Mouse (Mus musculus): ENCODE results near the gene Inpp4b. TPM values are rescaled to one million over a fixed set of nuclear protein-coding genes. Genes with fewer than 3 reads are reported as not detected.

Inpp4b gene
- 10.8 and 11.0 TPM in 2 replicates for polyA plus RNA-seq (2015; fragmentation: Nextera tagmentation; extraction: Ambion mirVana)

DNA sequence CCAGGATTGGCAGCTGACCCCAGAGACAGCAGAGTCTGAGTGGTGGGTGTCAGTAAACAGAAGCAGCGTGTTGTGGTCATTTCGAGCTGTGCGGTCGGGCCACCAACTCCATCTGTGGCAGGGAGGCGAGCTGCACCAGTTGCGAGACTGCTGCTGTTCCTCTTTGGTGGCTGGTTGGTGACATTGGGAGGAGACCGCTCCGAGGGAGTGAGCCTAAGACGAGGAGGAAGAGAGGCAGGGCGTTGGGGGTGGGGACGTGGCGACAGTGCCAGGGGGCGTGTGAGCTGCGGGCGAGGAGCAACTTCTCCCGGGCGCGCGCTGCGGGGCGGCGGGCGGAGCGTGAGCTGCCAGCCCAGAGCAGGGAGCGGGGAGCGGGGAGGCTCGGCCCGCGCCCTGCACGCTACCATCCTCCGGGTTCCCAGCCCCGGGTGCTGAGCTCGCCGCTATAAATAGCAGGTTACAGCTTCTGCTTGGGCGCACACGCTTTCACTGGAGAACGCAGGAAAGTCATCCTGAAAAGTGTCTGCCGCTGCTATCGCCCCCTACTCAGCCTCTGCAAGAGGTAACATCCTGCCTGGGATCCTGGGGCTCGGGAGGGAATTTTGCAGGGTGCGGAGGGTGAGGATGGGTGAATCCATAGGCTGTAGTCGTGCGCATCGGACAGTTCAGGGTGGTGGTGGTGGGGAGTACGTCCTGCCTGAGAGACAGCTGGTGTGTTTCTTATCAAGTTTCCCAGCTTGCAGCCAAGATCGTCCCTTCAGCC lies at the start of gene Inpp4b:
Gene Inpp4b, plus strand, starts transcription at position 321 of the 763 bp plus-strand sequence.
- peak; percentile 83 for ATAC-seq
- no peaks in the 10 kb centered on the region for H3K27me3 ChIP-seq (ENCODE audit: control insufficient read depth, insufficient read depth, low read depth, low read length)
- peak within 1 kb of the TSS; percentile 79 for H3K27ac ChIP-seq (ENCODE audit: low read length)
- H3K4me1 ChIP-seq (ENCODE audit: control insufficient read depth, insufficient read depth, low read length), result peaks cover 2% of the 10 kb centered on the region; the same call in 1 of the 2 replicates
- H3K9me3 ChIP-seq (replicated peaks; ENCODE audit: control insufficient read depth, low read length, poor library complexity, severe bottlenecking), result peaks cover 4% of the 10 kb centered on the region
- H3K4me3 ChIP-seq (ENCODE audit: low read depth, low read length), result peak within 1 kb of the TSS; percentile 66
- WGBS, result under 1% methylated on average over 43 of the region's 46 CpGs
- peak within 1 kb of the TSS; percentile 99 for H3K4me2 ChIP-seq (ENCODE audit: low read length)
- peak within 1 kb of the TSS; percentile 74 for H3K9ac ChIP-seq (ENCODE audit: low read depth, low read length)
- H3K36me3 ChIP-seq (ENCODE audit: control insufficient read depth, insufficient read depth, low read length), result no peaks in the 10 kb centered on the region

DNA sequence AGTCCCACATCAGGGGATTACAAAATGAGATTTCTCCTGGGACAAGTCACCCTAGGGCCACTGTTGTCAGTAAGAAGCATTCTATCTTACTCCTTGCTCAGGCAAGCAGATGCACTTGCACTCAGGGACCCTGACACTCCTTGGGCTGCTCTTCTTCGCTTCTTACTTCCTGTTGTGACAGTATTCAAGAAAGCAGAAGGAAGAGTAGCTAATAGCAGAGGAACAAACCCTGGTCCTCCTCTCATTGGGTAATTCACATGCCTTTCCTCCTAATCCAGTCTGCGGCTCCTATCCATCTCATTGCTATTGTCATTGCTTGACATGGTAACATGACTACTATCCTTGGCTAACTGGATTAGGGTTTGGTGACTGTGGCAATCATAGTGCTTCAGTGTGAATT lies 7.1 kb upstream of the Inpp4b start:
- Histone ChIP-seq H3K27me3 (ENCODE audit: control insufficient read depth, insufficient read depth, low read depth, low read length) (no peaks in the 10 kb centered on the region), H3K9me3 (replicated peaks; ENCODE audit: control insufficient read depth, low read length, poor library complexity, severe bottlenecking) (peaks cover 4% of the 10 kb centered on the region), H3K4me3 (ENCODE audit: low read depth, low read length) (no peak overlapping the region), H3K27ac (ENCODE audit: low read length) (no peak overlapping the region), H3K36me3 (ENCODE audit: control insufficient read depth, insufficient read depth, low read length) (no peaks in the 10 kb centered on the region), H3K4me1 (ENCODE audit: control insufficient read depth, insufficient read depth, low read length) (no peaks in the 10 kb centered on the region), H3K4me2 (ENCODE audit: low read length) (no peak overlapping the region), H3K9ac (ENCODE audit: low read depth, low read length) (no peak overlapping the region)
- ATAC-seq, result no peak
- WGBS, result 74% methylated on average over 2 of the region's 2 CpGs

DNA sequence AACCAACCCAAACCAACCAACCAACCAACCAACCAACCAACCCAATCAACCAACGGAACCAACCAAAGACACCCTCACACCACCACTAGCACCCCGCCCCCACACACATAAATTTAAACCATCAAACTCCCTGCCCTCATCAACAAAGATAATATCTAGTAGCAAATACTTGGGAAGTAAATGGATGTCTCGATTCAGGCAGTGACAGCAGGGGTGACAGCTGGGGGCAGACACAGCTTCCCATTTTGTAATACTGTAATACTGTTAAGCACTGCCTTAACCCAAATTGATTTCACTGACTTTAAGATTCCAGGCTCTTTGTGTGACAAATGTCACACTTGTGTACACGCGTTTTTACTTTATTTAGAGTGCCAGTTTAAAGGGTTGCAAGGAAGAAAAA lies 1.2 kb upstream of the Inpp4b start:
- WGBS, result 50% methylated on average over 5 of the region's 5 CpGs
- H3K27ac ChIP-seq (ENCODE audit: low read length), result peak overlapping the region; percentile 79; the same call in 1 of the 2 replicates
- peaks cover 4% of the 10 kb centered on the region for H3K9me3 ChIP-seq (replicated peaks; ENCODE audit: control insufficient read depth, low read length, poor library complexity, severe bottlenecking)
- no peaks in the 10 kb centered on the region for H3K36me3 ChIP-seq (ENCODE audit: control insufficient read depth, insufficient read depth, low read length)
- H3K4me2 ChIP-seq (ENCODE audit: low read length), result peak overlapping the region; percentile 99
- ATAC-seq, result 0 out of 2 replicates have a peak, but pooled peaks have one; percentile 1
- H3K4me1 ChIP-seq (ENCODE audit: control insufficient read depth, insufficient read depth, low read length), result peaks cover 2% of the 10 kb centered on the region; the same call in 1 of the 2 replicates
- H3K27me3 ChIP-seq (ENCODE audit: control insufficient read depth, insufficient read depth, low read depth, low read length), result no peaks in the 10 kb centered on the region
- no peak overlapping the region for H3K9ac ChIP-seq (ENCODE audit: low read depth, low read length)
- H3K4me3 ChIP-seq (ENCODE audit: low read depth, low read length), result no peak overlapping the region

DNA sequence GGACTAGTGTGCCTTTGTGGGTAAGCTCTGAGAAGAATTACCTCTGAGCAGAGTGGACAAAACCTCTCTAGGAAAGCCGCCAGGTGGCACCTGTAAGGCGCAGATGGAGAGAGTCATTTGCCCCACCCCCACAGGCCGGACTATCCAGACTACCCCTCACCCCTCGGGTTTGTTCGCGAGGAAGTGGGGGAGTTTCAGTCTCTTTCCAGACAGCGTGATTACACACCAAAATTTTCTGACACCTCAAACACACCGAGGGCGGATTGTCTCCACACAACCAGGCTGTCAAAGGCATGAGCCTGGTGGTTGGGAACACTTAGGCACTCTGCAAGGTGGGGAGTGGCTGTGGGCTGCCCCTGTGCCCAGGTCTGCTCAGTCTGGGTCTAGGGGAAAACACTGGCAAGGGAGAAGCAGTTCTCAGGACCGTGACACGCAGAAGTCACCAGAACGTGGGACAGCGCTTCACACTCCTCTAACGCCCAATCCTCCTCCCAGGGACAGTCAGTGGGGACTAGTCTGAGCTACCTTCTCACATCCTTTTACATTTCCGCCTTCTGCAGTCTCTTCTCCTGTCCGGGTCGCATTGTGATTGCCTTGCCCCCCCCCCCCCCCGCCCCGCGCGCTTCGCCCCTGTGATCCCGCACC lies 643 bp upstream of the Inpp4b start:
- ATAC-seq, result peak; percentile 90
- 0% methylated on average over 19 of the region's 23 CpGs for WGBS
- H3K4me2 ChIP-seq (ENCODE audit: low read length), result peak overlapping the region; percentile 99
- H3K9ac ChIP-seq (ENCODE audit: low read depth, low read length), result peak overlapping the region; percentile 74
- H3K27ac ChIP-seq (ENCODE audit: low read length), result peak overlapping the region; percentile 79
- peaks cover 4% of the 10 kb centered on the region for H3K9me3 ChIP-seq (replicated peaks; ENCODE audit: control insufficient read depth, low read length, poor library complexity, severe bottlenecking)
- H3K4me3 ChIP-seq (ENCODE audit: low read depth, low read length), result peak overlapping the region; percentile 66
- no peaks in the 10 kb centered on the region for H3K27me3 ChIP-seq (ENCODE audit: control insufficient read depth, insufficient read depth, low read depth, low read length)
- no peaks in the 10 kb centered on the region for H3K36me3 ChIP-seq (ENCODE audit: control insufficient read depth, insufficient read depth, low read length)
- peaks cover 2% of the 10 kb centered on the region; the same call in 1 of the 2 replicates for H3K4me1 ChIP-seq (ENCODE audit: control insufficient read depth, insufficient read depth, low read length)

DNA sequence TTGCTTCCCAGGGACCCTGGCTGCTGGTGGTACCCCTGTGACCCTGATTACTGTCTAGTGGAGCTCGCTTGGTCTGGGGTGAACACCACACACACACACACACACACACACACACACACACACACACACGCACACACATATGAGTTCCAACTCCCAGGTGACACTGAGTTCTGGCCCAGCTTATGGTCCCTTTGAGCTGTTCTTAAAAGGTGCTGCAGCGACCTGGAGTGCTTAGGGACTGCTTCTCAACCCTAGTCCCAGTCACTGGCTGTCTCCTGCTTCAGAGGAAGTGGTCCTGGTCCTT lies 595 bp downstream of the Inpp4b start:
- Histone ChIP-seq H3K4me3 (ENCODE audit: low read depth, low read length) (peak overlapping the region; percentile 66), H3K4me1 (ENCODE audit: control insufficient read depth, insufficient read depth, low read length) (peaks cover 2% of the 10 kb centered on the region; the same call in 1 of the 2 replicates), H3K27me3 (ENCODE audit: control insufficient read depth, insufficient read depth, low read depth, low read length) (no peaks in the 10 kb centered on the region), H3K9ac (ENCODE audit: low read depth, low read length) (peak overlapping the region; percentile 74), H3K36me3 (ENCODE audit: control insufficient read depth, insufficient read depth, low read length) (no peaks in the 10 kb centered on the region), H3K9me3 (replicated peaks; ENCODE audit: control insufficient read depth, low read length, poor library complexity, severe bottlenecking) (peaks cover 4% of the 10 kb centered on the region), H3K27ac (ENCODE audit: low read length) (peak overlapping the region; percentile 79), H3K4me2 (ENCODE audit: low read length) (peak overlapping the region; percentile 99)
- 3% methylated on average over 3 of the region's 3 CpGs for WGBS
- no peak; the same call in 1 of the 2 replicates for ATAC-seq

DNA sequence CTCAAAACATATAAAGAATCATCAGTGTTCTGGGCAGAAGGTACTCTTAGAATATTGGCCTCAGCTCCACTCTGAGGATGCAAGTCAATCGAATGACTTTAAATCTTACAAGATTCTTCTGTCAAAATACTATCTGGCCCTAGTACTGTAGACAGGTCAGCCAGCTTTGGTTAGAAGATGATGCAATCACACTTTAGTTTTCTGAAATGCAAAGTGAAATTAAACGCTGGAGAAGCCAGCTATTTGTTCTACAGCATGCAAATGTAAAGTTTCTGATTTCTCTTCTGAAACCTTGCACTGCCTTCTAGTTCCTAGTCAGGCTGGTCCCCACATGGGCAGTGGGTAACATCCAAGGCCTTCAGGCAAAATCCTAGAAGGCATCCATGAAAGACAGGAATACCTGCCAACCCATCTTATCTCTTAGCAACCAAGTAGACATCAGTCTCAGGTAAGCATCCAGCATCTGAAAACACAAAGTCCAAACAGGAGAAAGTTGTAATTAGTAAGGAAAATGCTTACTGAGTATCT lies 2.9 kb downstream of the Inpp4b start:
- WGBS, result 92% methylated on average over 2 of the region's 2 CpGs
- no peaks in the 10 kb centered on the region for H3K27me3 ChIP-seq (ENCODE audit: control insufficient read depth, insufficient read depth, low read depth, low read length)

DNA sequence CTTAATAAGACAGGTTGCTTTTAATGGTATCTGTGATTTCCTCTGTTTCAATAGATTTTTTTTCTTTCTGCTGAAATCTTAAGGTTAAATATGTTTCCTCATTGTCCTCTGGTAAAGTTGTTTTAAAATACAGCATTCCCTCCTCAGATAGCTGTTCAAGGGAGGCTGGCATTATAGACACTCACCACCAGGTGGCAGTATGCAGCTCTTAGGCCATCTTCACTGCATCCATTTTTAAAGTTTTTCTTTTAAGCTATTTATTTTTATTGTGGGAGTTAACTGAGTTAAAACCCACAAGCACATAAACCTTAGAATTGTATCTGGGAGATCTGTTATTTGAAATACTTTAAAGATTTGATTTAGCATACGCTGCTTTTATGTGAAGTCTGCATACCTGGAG lies 7.1 kb downstream of the Inpp4b start:
- WGBS, result 93% methylated on average over 1 of the region's 1 CpGs
- no peak for ATAC-seq
- no peak overlapping the region for H3K9ac ChIP-seq (ENCODE audit: low read depth, low read length)
- no peaks in the 10 kb centered on the region for H3K36me3 ChIP-seq (ENCODE audit: control insufficient read depth, insufficient read depth, low read length)
- H3K9me3 ChIP-seq (replicated peaks; ENCODE audit: control insufficient read depth, low read length, poor library complexity, severe bottlenecking), result no peaks in the 10 kb centered on the region
- no peak overlapping the region for H3K27ac ChIP-seq (ENCODE audit: low read length)
- H3K4me1 ChIP-seq (ENCODE audit: control insufficient read depth, insufficient read depth, low read length), result no peaks in the 10 kb centered on the region
- no peak overlapping the region for H3K4me2 ChIP-seq (ENCODE audit: low read length)
- H3K4me3 ChIP-seq (ENCODE audit: low read depth, low read length), result no peak overlapping the region
- H3K27me3 ChIP-seq (ENCODE audit: control insufficient read depth, insufficient read depth, low read depth, low read length), result no peaks in the 10 kb centered on the region

More for the DNA sequence above, 2.9 kb downstream of the Inpp4b start:
- Histone ChIP-seq H3K4me3 (ENCODE audit: low read depth, low read length) (no peak overlapping the region), H3K4me1 (ENCODE audit: control insufficient read depth, insufficient read depth, low read length) (peaks cover 2% of the 10 kb centered on the region; the same call in 1 of the 2 replicates), H3K27ac (ENCODE audit: low read length) (no peak overlapping the region), H3K36me3 (ENCODE audit: control insufficient read depth, insufficient read depth, low read length) (no peaks in the 10 kb centered on the region), H3K9me3 (replicated peaks; ENCODE audit: control insufficient read depth, low read length, poor library complexity, severe bottlenecking) (no peaks in the 10 kb centered on the region), H3K9ac (ENCODE audit: low read depth, low read length) (no peak overlapping the region), H3K4me2 (ENCODE audit: low read length) (peak overlapping the region; percentile 99)
- no peak for ATAC-seq

DNA sequence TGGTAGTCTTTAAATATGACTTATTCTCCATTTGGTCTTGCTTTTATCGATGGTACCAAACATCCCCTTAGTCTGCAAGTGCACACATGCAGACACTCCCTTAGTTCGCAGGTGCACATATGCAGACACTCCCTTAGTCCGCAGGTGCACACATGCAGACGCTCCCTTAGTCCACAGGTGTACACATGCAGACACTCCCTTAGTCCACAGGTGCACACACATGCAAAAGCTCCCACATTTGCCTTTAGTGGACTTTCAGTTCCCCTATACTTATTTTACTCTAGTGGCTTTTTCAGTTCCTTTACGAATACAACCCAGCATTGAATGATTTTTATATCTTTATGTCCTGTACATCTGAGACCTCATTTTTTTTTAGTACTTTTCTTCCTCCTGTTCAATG lies 11.1 kb downstream of the Inpp4b start:
- Histone ChIP-seq H3K27me3 (ENCODE audit: control insufficient read depth, insufficient read depth, low read depth, low read length) (no peaks in the 10 kb centered on the region), H3K36me3 (ENCODE audit: control insufficient read depth, insufficient read depth, low read length) (no peaks in the 10 kb centered on the region), H3K4me3 (ENCODE audit: low read depth, low read length) (no peak overlapping the region), H3K27ac (ENCODE audit: low read length) (no peak overlapping the region), H3K4me2 (ENCODE audit: low read length) (no peak overlapping the region), H3K4me1 (ENCODE audit: control insufficient read depth, insufficient read depth, low read length) (no peaks in the 10 kb centered on the region), H3K9ac (ENCODE audit: low read depth, low read length) (no peak overlapping the region), H3K9me3 (replicated peaks; ENCODE audit: control insufficient read depth, low read length, poor library complexity, severe bottlenecking) (no peaks in the 10 kb centered on the region)
- WGBS, result 87% methylated on average over 5 of the region's 5 CpGs
- ATAC-seq, result no peak

DNA sequence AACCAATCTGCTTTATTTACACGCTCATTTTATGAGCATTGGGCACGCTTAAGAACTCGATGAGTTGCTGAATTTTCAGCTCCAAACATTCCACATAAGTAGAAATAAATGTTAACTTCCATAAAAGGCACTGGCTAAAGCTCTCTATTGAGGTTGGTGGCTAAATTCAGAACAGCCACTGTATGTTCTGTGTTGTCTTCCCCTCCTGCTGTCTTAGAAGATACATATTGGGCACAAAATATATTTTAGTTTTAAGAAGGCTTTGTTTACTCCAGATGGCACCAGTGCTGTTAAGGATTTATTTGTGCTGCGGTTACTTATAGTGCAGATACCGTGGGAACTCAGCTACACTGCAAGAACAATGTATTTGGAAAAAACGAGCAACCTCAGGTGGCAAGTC lies 15.8 kb downstream of the Inpp4b start:
- ATAC-seq, result no peak
- no peak overlapping the region for H3K27ac ChIP-seq (ENCODE audit: low read length)
- H3K4me2 ChIP-seq (ENCODE audit: low read length), result no peak overlapping the region
- H3K9me3 ChIP-seq (replicated peaks; ENCODE audit: control insufficient read depth, low read length, poor library complexity, severe bottlenecking), result no peaks in the 10 kb centered on the region
- H3K4me3 ChIP-seq (ENCODE audit: low read depth, low read length), result no peak overlapping the region
- no peaks in the 10 kb centered on the region for H3K36me3 ChIP-seq (ENCODE audit: control insufficient read depth, insufficient read depth, low read length)
- no peak overlapping the region for H3K9ac ChIP-seq (ENCODE audit: low read depth, low read length)
- no peaks in the 10 kb centered on the region for H3K27me3 ChIP-seq (ENCODE audit: control insufficient read depth, insufficient read depth, low read depth, low read length)
- WGBS, result 88% methylated on average over 6 of the region's 6 CpGs
- H3K4me1 ChIP-seq (ENCODE audit: control insufficient read depth, insufficient read depth, low read length), result no peaks in the 10 kb centered on the region
